Mouse (Mus musculus) liver, postnatal 0 days (tissue): ENCODE results near the gene R3hcc1l. TPM values are rescaled to one million over a fixed set of nuclear protein-coding genes. Genes with fewer than 3 reads are reported as not detected.

Experiments
- ATAC-seq: fragments of 200-750 bp; cut with Nextera tagmentation; 2 replicates; pipeline ENCODE4 v1.8.0; 2017; ENCODE audit warnings: mild to moderate bottlenecking, moderate library complexity
- DNase-seq: peaks from one replicate; pipeline ENCODE4 v3.0.0-alpha.2; 2016
- H3K27ac ChIP-seq: fragments of 300-500 bp; sonication (generic); 2 replicates; pipeline ENCODE4 v1.5.1; 2014; ENCODE audit warnings: antibody characterized with exemption, moderate library complexity, mild to moderate bottlenecking, low read depth
- H3K27me3 ChIP-seq: fragments of 300-500 bp; sonication (generic); 2 replicates; pipeline ENCODE4 v1.6.1; 2014; ENCODE audit warnings: low read length, control low read depth, mixed read lengths; ENCODE audit not compliant: insufficient read depth
- H3K36me3 ChIP-seq: fragments of 300-500 bp; sonication (generic); replicated peaks from 2 replicates; pipeline ENCODE4 v1.6.1; 2014; ENCODE audit warnings: mild to moderate bottlenecking, control low read depth, low read length, moderate library complexity, mixed read lengths; ENCODE audit not compliant: insufficient read depth
- H3K4me1 ChIP-seq: fragments of 300-500 bp; sonication (generic); 2 replicates; pipeline ENCODE4 v1.6.1; 2014; ENCODE audit warnings: antibody characterized with exemption, mild to moderate bottlenecking, control low read depth; ENCODE audit not compliant: insufficient read depth
- H3K4me2 ChIP-seq: fragments of 300-500 bp; sonication (generic); 2 replicates; pipeline ENCODE4 v1.6.1; 2014; ENCODE audit warnings: low read depth, mild to moderate bottlenecking, low read length, moderate library complexity, mixed read lengths
- H3K4me3 ChIP-seq: fragments of 300-500 bp; sonication (generic); 2 replicates; pipeline ENCODE4 v1.5.1; 2014; ENCODE audit warnings: low read depth, low read length
- H3K9ac ChIP-seq: fragments of 300-500 bp; sonication (generic); replicated peaks from 2 replicates; pipeline ENCODE4 v1.6.1; 2014; ENCODE audit warnings: mild to moderate bottlenecking, moderate library complexity
- H3K9me3 ChIP-seq: fragments of 300-500 bp; sonication (generic); 2 replicates; pipeline ENCODE4 v1.6.1; 2016; ENCODE audit warnings: mild to moderate bottlenecking, control low read depth, low read length, mixed read lengths
- CTCF ChIP-seq: sonication (generic); IDR thresholded peaks from 2 replicates; pipeline ENCODE4 v1.5.1; 2016; ENCODE audit warnings: antibody characterized with exemption, low read depth
- EP300 ChIP-seq: IDR thresholded peaks from 2 replicates; pipeline ENCODE4 v1.6.1; 2016; ENCODE audit warnings: antibody characterized with exemption, low read depth, mild to moderate bottlenecking
- WGBS: fragments of 180-500 bp; shearing (Covaris S2); extraction: QIAGEN DNeasy Blood & Tissue Kit; methylation state at CpG from one replicate; pipeline ENCODE4 v1.1.7; 2014; ENCODE audit not compliant: insufficient replicate concordance; 5-methylcytosine and 5-hydroxymethylcytosine counted together
- polyA plus RNA-seq: library from polyadenylated mRNA; unstranded; fragments of >200 nt; fragmentation: Nextera tagmentation; extraction: Ambion mirVana; gene quantifications from 2 replicates; pipeline ENCODE4 v1.2.1, GENCODE M21; 2015

R3hcc1l gene
- polyA plus RNA-seq, 1 experiment from 2014 or later = 7.5 TPM

DNA sequence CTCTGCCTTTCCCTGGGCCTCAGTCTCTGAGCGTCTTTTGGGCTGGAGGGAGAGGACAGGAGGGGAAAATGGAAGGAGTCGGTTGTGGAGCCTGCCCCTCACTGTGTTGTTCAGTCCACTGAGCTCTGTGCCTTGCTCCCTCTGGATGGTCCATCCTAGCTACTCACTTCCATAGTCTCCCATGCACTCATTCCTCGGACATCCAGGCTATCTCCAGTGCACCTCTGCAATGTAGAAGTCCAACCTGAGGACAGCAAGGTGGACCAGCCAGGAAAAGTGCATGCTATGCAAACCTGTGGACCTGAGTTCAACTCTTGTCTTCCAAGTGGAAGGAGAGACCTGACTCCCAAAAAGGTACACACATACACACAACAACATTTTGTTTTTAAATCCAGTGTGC, 82.0 kb downstream of the R3hcc1l start:
- Histone ChIP-seq H3K4me2 (no peak overlapping the region), H3K9me3 (no peaks in the 10 kb centered on the region), H3K27me3 (no peaks in the 10 kb centered on the region), H3K4me3 (no peak overlapping the region), H3K36me3 (no peaks in the 10 kb centered on the region; the same call in 1 of the 2 replicates), H3K27ac (no peak overlapping the region), H3K4me1 (no peaks in the 10 kb centered on the region), H3K9ac (no peak overlapping the region)
- WGBS = 66% methylated on average over 3 of the region's 3 CpGs
- ATAC-seq (no peak), DNase-seq (no peak)
- TF ChIP-seq EP300 = no peak
- no peak for TF ChIP-seq CTCF

DNA sequence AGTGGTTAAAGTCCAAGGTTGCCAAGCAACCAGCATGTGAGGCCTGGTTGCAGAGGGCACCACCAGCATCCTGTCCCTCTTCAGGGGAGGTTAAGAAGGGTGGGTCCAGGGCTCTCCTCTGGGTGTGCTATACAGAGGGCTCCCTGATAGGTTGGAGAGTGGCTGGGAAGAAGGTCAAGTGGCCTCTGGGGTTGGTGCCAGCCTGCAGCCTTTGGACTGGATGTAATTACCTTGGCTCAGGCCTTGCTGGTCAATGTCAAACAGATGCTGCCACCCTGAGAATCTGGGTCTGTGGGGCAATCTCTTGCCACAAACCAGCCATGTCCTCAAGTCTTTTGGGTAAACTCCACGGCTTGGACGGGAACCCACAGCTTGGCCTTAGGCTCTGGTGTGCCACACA, 82.9 kb downstream of the R3hcc1l start:
- H3K27me3 ChIP-seq = no peaks in the 10 kb centered on the region
- no peaks in the 10 kb centered on the region for H3K9me3 ChIP-seq
- H3K36me3 ChIP-seq = no peaks in the 10 kb centered on the region
- H3K4me2 ChIP-seq = no peak overlapping the region
- DNase-seq = no peak
- no peak overlapping the region for H3K9ac ChIP-seq
- WGBS = 94% methylated on average over 2 of the region's 2 CpGs
- no peaks in the 10 kb centered on the region for H3K4me1 ChIP-seq
- no peak for ATAC-seq
- TF ChIP-seq EP300 (no peak), CTCF (no peak)
- no peak overlapping the region for H3K27ac ChIP-seq
- H3K4me3 ChIP-seq = no peak overlapping the region

DNA sequence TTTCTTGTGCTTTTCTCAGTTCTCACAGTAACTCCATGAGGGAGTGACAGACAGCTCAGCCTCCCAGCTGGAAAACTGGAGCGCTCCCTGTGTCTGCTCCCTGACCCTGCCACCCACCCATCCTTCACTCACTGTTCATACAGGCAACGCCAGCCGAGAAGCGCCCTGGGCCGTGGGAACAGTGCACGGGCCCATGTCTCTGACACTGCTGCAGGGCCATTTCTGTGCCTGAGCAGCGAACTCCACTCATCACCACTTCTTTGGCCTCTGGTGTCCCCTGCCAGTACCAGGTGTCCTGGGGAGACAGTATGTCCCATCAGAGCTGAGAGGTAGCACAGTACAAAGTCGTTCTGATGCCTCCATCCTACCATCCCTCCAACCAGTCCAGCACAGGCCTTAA, 83.5 kb downstream of the R3hcc1l start:
- H3K27me3 ChIP-seq = no peaks in the 10 kb centered on the region
- no peaks in the 10 kb centered on the region for H3K4me1 ChIP-seq
- no peak overlapping the region for H3K4me3 ChIP-seq
- no peak for ATAC-seq
- H3K36me3 ChIP-seq = no peaks in the 10 kb centered on the region
- H3K27ac ChIP-seq = no peak overlapping the region
- TF ChIP-seq EP300 = no peak
- TF ChIP-seq CTCF = no peak
- H3K9me3 ChIP-seq = no peaks in the 10 kb centered on the region
- DNase-seq = no peak
- H3K9ac ChIP-seq = no peak overlapping the region
- 84% methylated on average over 8 of the region's 8 CpGs for WGBS
- no peak overlapping the region for H3K4me2 ChIP-seq

DNA sequence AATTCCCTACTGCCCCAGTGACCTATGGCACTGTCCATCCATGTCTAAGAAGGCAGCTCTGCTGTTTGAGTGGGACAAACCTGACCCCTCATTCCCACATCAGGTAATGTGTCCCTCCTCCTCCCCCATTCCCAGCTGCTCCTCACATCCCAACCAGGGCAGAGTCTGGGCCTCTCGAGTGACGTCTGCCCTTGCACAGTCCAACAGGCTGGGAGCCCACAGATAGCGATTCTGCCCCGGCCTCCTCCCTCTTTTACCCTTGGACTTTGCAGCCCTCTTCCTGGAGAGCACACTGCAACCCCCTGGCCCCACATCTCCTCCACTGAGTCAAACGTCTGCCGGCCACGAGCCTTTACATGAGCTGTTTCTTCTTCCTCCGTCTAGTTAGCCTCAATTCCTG, 84.0 kb downstream of the R3hcc1l start:
- Histone ChIP-seq H3K27ac (no peak overlapping the region), H3K27me3 (no peaks in the 10 kb centered on the region), H3K4me1 (no peaks in the 10 kb centered on the region), H3K9ac (no peak overlapping the region), H3K4me2 (no peak overlapping the region), H3K9me3 (no peaks in the 10 kb centered on the region), H3K36me3 (no peaks in the 10 kb centered on the region), H3K4me3 (no peak overlapping the region)
- ATAC-seq = peak; percentile 38; the same call in 1 of the 2 replicates
- TF ChIP-seq CTCF (no peak), EP300 (no peak)
- no peak for DNase-seq
- 38% methylated on average over 8 of the region's 8 CpGs for WGBS

DNA sequence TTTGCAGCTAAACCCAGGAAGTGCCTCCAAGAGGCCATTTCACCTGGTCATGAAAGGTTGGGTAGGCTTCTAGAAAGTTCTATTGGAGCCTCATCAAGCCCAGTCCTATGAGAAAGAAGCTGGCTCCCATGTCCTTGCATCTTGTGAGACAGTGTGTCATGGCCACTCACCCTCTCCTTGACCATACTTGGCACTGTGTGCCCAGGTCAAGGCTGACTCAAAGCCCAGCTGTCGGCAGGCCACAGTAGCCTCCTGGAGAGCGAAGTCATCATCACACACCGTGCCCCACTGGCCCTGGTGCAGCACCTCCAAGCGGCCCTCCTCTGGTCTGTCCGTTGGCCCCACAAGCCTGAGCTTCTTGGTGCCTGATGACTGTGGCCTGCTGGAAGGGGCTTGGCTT, 89.5 kb downstream of the R3hcc1l start:
- Histone ChIP-seq H3K4me2 (no peak overlapping the region), H3K4me3 (no peak overlapping the region), H3K36me3 (no peaks in the 10 kb centered on the region), H3K27ac (no peak overlapping the region), H3K9ac (no peak overlapping the region), H3K4me1 (peaks cover 5% of the 10 kb centered on the region; the same call in 1 of the 2 replicates), H3K27me3 (peaks cover 16% of the 10 kb centered on the region), H3K9me3 (no peaks in the 10 kb centered on the region)
- DNase-seq = no peak
- 82% methylated on average over 5 of the region's 5 CpGs for WGBS
- no peak for TF ChIP-seq CTCF
- TF ChIP-seq EP300 = no peak
- no peak for ATAC-seq

DNA sequence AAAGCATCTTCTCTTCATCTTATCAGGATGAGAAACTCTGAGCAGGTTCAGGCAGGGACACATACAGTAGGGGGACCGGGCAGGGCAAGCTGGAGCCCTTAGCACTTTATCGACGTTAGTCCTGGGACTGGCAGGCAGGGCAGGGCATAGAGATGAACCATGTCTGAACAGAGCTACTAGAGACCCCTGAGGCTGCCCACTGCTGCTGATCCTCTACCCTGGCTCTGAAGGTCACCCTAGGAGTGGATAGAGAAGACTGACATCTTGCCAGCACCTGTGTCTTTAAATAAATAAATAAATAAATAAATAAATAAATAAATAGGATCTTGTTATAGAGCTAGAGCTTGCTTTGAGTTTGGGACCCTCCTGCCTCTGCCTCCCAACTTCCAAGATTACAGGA, 91.2 kb downstream of the R3hcc1l start:
- no peaks in the 10 kb centered on the region for H3K9me3 ChIP-seq
- WGBS = 85% methylated on average over 3 of the region's 3 CpGs
- H3K27ac ChIP-seq = no peak overlapping the region
- TF ChIP-seq EP300 = no peak
- no peak for TF ChIP-seq CTCF
- peaks cover 5% of the 10 kb centered on the region; the same call in 1 of the 2 replicates for H3K4me1 ChIP-seq
- H3K36me3 ChIP-seq = no peaks in the 10 kb centered on the region
- DNase-seq (no peak), ATAC-seq (no peak)
- H3K4me2 ChIP-seq = no peak overlapping the region
- H3K4me3 ChIP-seq = no peak overlapping the region
- peaks cover 26% of the 10 kb centered on the region for H3K27me3 ChIP-seq
- H3K9ac ChIP-seq = no peak overlapping the region

DNA sequence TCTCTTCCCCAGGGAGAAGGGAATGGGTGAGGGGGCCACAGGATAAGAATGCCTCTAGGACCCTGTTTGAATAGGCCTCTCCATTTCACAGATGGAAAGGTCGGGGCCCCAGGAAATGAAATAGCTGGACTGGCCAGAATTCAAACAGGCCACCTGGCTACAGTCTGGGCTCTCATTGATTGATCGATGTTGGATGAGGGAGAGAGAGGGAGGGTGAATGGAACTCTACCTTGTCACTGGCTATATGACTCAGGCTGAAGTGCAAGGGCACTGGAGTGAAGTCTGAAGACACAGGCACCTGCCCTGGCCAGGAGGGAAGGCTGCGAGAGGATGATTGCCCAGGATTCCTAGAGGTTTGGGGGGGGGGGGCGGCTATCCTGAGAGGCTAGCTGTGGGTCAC, 93.2 kb downstream of the R3hcc1l start:
- no peak overlapping the region for H3K27ac ChIP-seq
- TF ChIP-seq CTCF = no peak
- 67% methylated on average over 4 of the region's 4 CpGs for WGBS
- H3K27me3 ChIP-seq = peaks cover 26% of the 10 kb centered on the region
- DNase-seq (no peak), ATAC-seq (no peak)
- no peak overlapping the region for H3K4me3 ChIP-seq
- no peaks in the 10 kb centered on the region for H3K9me3 ChIP-seq
- peaks cover 5% of the 10 kb centered on the region; the same call in 1 of the 2 replicates for H3K4me1 ChIP-seq
- no peak overlapping the region for H3K9ac ChIP-seq
- no peaks in the 10 kb centered on the region for H3K36me3 ChIP-seq
- no peak overlapping the region for H3K4me2 ChIP-seq
